Mouse (Mus musculus): Measurements from ENCODE around the gene Stt3a. TPM values are rescaled to one million over a fixed set of nuclear protein-coding genes. Genes with fewer than 3 reads are reported as not detected.
A peak's percentile ranks its signal among the peaks of the same experiment; 100 is the strongest.

Stt3a gene
- total RNA-seq, 2 experiments from 2014 or later, result 66.8 to 84.0 TPM

- peak; percentile 89 to 91 for DNase-seq (ENCODE audit: extremely low spot score in 1 of 2, low spot score in 1 of 2)
Measured at GRCm38 (mm10) chr9:36726131-36727033, 41.1 kb downstream of the Stt3a start.

GRCm38 (mm10) chr9:36716624-36717023 lies 50.9 kb downstream of the Stt3a start:
- DNase-seq (ENCODE audit: extremely low spot score in 1 of 2, low spot score in 1 of 2), result no peak

- no peak for DNase-seq (ENCODE audit: extremely low spot score in 1 of 2, low spot score in 1 of 2)
Measured at GRCm38 (mm10) chr9:36707304-36707703, 60.2 kb downstream of the Stt3a start.

- DNase-seq (ENCODE audit: extremely low spot score in 1 of 2, low spot score in 1 of 2), result no peak
Measured at GRCm38 (mm10) chr9:36705923-36706322, 61.6 kb downstream of the Stt3a start.

- no peak for DNase-seq (ENCODE audit: extremely low spot score in 1 of 2, low spot score in 1 of 2)
Measured at GRCm38 (mm10) chr9:36694276-36694675, 73.2 kb downstream of the Stt3a start.

- DNase-seq (ENCODE audit: extremely low spot score in 1 of 2, low spot score in 1 of 2), result no peak
Measured at GRCm38 (mm10) chr9:36692920-36693319, 74.6 kb downstream of the Stt3a start, which contains the start of gene Acrv1. Gene Acrv1 (plus strand): TSS chr9:36693220.

- DNase-seq (ENCODE audit: extremely low spot score in 1 of 2, low spot score in 1 of 2), result peak in 1 of 2 experiments; percentile 6
Measured at GRCm38 (mm10) chr9:36687329-36687728, 80.2 kb downstream of the Stt3a start.

- DNase-seq (ENCODE audit: extremely low spot score in 1 of 2, low spot score in 1 of 2), result no peak
Measured at GRCm38 (mm10) chr9:36681424-36681823, 86.1 kb downstream of the Stt3a start.

Other genes with a start within 250 kb of the Stt3a start
- gene Gm5615, start 225.7 kb downstream of the Stt3a start, total RNA-seq (2021), result not detected
- gene Gm17689, start 185.0 kb downstream of the Stt3a start, total RNA-seq (2021), result not detected
- gene A630095E13Rik, start 124.3 kb downstream of the Stt3a start, total RNA-seq (2021), result not detected
- gene Acrv1, start 74.5 kb downstream of the Stt3a start, total RNA-seq (2021), result not detected
- gene Chek1, start 40.6 kb downstream of the Stt3a start, total RNA-seq (2021), result 1 to 10 TPM; 2.1 TPM
- 100 to 1,000 TPM; 101 to 104 TPM for gene Ei24, start 29.7 kb upstream of the Stt3a start, total RNA-seq (2021)
- 100 to 1,000 TPM; 301 to 329 TPM for gene Fez1, start 54.2 kb upstream of the Stt3a start, total RNA-seq (2021)